Mouse (Mus musculus): ENCODE data around the gene Gm29609.

DNA sequence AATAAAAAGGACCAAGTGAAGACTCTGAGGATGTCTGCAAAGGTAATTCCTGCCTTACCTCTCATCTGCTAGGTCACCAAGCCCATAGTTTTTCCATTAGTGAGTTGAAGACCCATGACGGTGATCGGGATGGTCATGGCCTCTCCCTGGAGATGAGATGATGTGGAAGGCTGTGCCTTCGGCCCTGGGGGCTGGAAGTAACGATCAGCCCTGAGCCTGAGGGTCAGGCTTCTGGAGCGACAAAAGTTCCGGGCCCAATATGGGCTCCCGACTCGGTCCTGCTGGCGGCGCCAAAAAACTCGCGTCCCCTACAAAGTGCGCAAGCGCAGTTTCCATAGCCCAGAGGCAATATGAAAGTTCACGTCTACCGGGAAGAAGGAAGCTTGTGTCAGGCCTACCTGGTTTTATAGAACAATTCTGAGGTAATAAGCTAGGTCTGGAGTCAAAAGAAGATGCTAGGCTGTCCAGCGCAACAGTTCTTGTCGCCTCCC is 71.7 kb downstream of the Gm29609 start, which contains the start of gene Slc30a3:
- no peak for TF ChIP-seq GATA1 (IDR thresholded peaks at IDR 0.05; ENCODE audit: low read length)
- TF ChIP-seq TAL1 (IDR thresholded peaks at IDR 0.05; ENCODE audit: low read length), result no peak

Data from erythroblast, embryonic 14.5 days (primary cell).